Mouse (Mus musculus) brain, adult 2 months (tissue): Measurements from ENCODE around the gene Bcl2l12.
A peak's percentile ranks its signal among the peaks of the same experiment; 100 is the strongest.
"Not testable (repeated sequence)": the region's sequence is repeated elsewhere in the genome, so short reads cannot be mapped to it uniquely, and the experiment has no call there.

Source experiments
- DNase-seq: peaks from one replicate; pipeline ENCODE4 v3.0.0; 2011; ENCODE audit warnings: low read depth, low spot score

Gene Bcl2l12

DNA sequence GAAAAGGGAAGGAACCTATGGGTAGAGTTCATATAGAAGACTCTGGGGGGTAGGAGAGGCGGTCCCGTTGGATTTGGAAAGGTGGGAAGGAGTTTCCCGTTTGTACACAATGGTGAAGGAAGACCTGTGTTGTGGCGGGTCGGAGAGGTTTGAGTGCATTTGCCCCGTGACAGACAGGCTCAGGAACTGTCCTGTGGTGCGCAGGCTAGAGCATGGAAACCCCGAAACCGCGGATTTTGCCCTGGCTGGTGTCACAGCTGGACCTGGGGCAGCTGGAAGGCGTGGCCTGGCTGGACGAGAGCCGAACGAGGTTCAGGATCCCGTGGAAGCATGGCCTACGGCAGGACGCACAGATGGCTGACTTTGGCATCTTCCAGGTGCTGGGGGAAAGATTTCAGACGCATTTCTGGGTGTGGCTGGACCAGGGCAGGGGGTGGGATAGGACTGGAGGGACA, at the start of gene Bcl2l12:
Gene Bcl2l12 (minus strand): TSS at position 212 of the 455 bp plus-strand sequence.
- peak; percentile 48 for DNase-seq

- no peak for DNase-seq
These were observed 49.0 kb upstream of the Bcl2l12 start for GRCm38 (mm10) chr7:45047491-45047890.

DNA sequence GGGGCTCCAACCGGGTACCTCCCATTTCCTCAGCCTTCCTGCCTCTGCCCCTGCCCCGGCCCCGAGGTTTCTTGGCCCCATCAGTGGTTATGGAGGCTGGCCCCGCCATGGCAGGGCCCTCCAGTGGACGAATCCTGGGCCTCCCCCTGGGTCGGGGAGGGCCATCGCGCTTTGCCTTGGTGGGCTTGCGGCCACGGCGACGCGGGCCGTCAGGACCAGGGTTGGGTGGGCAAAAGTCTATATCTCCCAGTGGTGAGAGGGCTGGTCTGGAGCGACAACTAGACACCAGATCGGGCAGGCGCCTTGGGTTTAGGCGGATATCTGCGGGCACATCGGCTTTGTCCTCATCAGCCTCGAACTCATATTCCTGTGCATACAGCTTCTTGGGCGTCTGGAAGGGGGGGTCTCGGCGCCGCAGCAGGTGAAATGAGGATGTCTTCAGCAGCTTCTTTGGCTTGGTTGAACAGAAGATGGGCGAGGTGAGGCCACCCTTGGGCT, 48.4 kb upstream of the Bcl2l12 start:
- no peak for DNase-seq

DNA sequence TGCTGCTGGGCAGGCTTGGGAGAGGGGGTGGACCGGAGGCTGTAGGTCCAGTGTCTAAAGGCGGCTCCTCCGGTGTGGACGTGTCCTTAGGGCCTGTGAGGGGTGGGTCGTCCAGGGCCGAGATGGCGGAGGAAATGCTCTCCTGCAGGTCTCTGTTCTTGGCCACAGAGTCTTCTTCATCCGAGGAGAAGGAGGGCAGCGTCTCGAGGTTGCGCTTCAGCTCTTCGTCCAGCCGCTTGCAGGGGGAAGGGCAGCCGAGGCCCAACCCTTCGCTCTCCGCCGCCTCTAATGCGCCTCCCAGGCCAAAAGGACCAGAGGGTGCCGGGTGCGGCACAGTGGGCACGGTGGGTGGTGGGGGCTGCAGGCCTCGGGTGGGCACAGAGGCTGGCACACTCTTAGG, 47.2 kb upstream of the Bcl2l12 start:
- no peak for DNase-seq

DNA sequence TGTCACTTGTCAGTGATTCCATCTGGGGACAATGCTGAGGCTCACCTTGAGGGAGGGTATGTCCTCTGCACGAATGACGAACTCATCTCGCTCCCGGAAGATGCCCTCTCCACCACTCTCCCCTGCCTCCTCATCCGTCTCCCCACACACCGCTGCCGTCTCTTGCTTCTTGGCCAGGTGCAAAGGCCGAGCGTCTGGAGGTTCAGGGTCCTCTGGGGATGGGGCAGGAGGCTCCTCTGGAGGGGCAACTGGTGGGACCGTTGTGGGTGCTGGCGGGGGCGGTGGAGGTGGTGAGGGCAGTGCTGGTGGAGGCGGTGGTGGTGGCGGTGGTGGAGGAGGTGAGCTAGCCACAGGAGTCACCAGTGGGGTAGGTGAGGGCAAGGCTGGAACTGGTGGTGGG, 44.8 kb upstream of the Bcl2l12 start:
- DNase-seq = no peak

DNA sequence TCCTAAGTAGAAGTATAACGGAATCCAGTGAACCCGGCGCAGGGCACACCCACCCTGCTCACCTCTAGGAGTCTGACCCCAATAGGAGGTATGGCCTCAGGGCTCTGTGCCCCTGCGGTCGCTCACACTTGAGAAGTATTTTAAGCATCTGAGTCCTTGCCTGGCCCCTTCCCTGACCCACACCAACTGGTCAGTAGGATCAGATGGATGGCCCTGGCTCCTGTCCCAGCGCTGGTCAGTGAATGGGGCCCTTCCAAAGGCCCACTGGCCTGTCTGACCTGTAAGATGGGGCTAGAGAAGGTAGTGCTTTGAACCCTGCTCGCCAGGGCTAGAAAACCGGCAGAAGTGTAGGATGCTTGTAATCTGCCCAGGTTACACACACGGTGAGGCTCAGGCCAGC, 42.3 kb upstream of the Bcl2l12 start:
- no peak for DNase-seq

DNA sequence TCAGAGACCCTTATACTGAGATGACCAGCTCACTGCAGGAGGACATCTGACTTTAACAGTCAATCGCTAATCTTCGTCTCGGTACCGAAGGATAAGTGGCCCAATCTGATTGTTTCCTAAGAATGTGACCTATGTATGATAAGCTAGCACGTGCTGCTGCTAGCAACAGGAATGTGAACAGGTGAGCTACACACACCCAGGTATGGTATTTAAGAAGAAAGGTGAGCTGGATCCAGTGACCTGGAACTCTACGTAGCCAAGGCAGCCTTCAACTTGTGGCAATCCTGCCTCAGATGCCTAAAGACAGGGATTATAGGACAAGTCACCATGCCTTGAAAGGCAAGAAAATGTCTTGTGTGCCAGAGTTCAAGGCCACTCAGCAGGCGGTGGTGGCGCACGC, 39.9 kb upstream of the Bcl2l12 start:
- DNase-seq = no peak

DNA sequence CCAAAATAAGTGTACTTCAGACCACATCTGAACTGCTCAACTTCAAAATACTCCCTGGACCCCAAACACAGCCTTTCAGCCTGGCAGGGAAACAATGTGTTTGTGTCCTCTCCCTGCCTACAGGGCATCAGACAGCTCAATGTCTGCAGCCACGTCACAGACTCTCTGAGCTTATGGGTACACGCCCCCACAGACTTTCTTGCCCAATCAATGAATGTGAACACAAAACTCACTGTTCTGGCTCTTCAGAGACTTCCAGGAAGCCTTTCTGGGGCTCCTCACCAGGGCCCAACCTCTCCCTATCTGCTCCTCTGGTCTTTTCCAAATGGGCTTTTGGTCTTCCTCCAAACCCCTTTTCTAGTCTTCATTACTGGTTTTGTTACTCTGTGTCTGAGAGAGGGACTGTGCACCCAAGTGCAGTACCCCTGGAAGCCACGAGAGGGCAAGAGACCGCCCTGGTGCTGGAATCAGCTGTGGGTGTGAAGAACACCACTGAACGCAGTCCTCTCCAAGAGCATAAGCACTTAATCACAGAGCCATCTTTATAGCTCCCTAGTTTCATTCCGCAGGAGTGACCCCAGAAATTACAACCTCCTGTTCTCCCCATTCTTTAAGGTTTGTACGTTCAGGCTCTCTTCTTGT, 39.3 kb upstream of the Bcl2l12 start:
- peak; percentile 46 for DNase-seq

- DNase-seq = no peak
These were observed 38.2 kb upstream of the Bcl2l12 start for GRCm38 (mm10) chr7:45036702-45037101.

- no peak for DNase-seq
These were observed 37.1 kb upstream of the Bcl2l12 start for GRCm38 (mm10) chr7:45035631-45036030.

- no peak for DNase-seq
These were observed 35.3 kb upstream of the Bcl2l12 start for GRCm38 (mm10) chr7:45033722-45034359.

GRCm38 (mm10) chr7:45030857-45031256, 32.3 kb upstream of the Bcl2l12 start:
- no peak for DNase-seq

GRCm38 (mm10) chr7:45029995-45030394, 31.5 kb upstream of the Bcl2l12 start:
- DNase-seq = no peak

DNA sequence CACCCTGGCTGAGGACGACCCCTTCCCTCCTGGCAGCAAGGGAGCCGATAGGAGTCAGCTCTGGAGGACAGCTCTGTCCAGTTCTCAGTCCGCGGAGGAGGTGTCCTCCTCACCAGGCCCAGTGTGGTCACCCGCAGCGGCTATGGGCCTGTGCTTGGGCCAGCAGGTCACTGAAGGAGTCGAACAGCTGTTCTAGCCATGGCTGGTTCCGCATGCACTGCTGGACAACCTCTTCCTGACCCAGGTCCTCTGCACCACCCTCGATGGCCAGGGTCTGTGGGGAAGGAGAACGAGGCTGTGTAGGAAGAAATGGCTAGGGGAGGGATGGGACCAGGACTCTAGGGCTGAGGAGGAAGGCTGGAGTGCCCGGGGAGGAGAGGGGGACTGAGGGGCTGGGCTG, 29.8 kb upstream of the Bcl2l12 start:
- DNase-seq = no peak

- no peak for DNase-seq
These were observed 29.2 kb upstream of the Bcl2l12 start for GRCm38 (mm10) chr7:45027761-45028160.

- peak; percentile 43 for DNase-seq
These were observed 27.7 kb upstream of the Bcl2l12 start for GRCm38 (mm10) chr7:45026256-45026655.

GRCm38 (mm10) chr7:45025601-45026220, 27.2 kb upstream of the Bcl2l12 start:
- DNase-seq = peak; percentile 35

- DNase-seq = no peak
These were observed 26.1 kb upstream of the Bcl2l12 start for GRCm38 (mm10) chr7:45024281-45025248.

- DNase-seq = not testable (repeated sequence)
These were observed 25.2 kb upstream of the Bcl2l12 start for GRCm38 (mm10) chr7:45023711-45024110.

DNA sequence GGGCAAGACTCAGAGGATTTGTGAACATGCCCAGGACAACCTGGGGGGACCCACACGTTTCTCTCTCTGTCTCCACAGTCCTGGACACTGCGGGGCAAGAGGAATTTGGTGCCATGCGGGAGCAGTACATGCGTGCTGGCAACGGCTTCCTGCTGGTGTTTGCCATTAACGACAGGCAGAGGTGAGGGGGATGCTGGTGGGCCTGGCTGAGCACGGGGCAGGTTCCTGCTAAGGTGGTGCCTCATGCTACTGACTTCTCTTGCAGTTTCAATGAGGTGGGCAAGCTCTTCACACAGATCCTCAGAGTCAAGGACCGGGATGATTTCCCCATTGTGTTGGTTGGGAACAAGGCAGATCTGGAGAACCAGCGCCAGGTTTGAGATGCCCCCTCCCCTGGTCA, 21.7 kb upstream of the Bcl2l12 start:
- no peak for DNase-seq

- DNase-seq = peak; percentile 77
These were observed 20.6 kb upstream of the Bcl2l12 start for GRCm38 (mm10) chr7:45019031-45019571.
